Mouse (Mus musculus): ENCODE measurements at regions not wholly inside any gene's neighbourhood (a gene's known extent, or its start where the extent isn't known, plus 50 kb on each side); places are given as distances from the start of the nearest gene placed in this dataset.

- peak in 1 of 2 experiments; percentile 23 for DNase-seq (ENCODE audit: low spot score in 2 of 2)
Measured at GRCm38 (mm10) chr16:39650616-39651015, 333.5 kb upstream of the Lsamp start.

GRCm38 (mm10) chr16:39667905-39668304 lies 316.3 kb upstream of the Lsamp start:
- no peak for DNase-seq (ENCODE audit: low spot score in 2 of 2)

GRCm38 (mm10) chr16:39672096-39672985 lies 311.8 kb upstream of the Lsamp start:
- no peak for DNase-seq (ENCODE audit: low spot score in 2 of 2)

DNA sequence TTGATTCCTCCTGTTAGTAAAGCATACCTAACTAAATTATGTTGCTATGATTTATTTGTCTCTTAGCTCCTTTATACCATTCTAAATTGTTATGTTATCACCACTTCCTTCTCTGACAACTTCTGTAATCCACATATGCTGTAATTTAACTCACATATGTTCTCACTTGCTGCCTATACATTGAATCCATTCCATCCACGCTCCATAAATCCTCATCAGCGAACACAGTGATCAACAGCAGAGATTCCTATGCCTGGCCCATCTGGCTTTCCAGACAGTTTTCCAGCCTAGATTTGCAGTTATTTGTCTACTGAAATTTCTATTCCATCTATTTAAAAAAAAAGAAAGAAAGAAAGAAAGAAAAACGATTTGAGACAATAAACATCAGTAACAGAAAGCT lies 308.4 kb upstream of the Lsamp start:
- DNase-seq (ENCODE audit: low spot score in 2 of 2) = peak in 1 of 2 experiments; percentile 14

- no peak for DNase-seq (ENCODE audit: low spot score in 2 of 2)
Measured at GRCm38 (mm10) chr16:39678285-39678684, 305.9 kb upstream of the Lsamp start.

GRCm38 (mm10) chr16:39693061-39693460 lies 291.1 kb upstream of the Lsamp start:
- no peak for DNase-seq (ENCODE audit: low spot score in 2 of 2)

- no peak for DNase-seq (ENCODE audit: low spot score in 2 of 2)
Measured at GRCm38 (mm10) chr16:39695855-39696254, 288.3 kb upstream of the Lsamp start.

DNA sequence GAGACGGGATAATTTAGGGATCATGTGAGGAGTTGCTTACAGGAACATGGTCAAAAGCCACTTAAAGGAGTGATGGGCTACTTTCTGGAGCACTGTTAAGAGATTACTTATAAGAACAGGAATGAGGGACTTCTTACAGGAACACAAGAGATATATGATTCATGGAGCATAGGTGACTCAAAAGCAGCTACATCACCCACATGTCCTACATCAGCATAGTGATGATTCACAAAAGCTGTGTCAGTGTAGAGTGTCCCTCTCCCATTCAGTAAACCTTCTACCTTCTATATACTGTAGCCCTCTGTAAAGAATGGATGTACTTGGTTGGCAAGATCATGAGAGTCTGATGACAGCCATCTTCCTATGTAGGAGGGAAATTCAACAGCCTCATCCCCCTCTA lies 285.0 kb upstream of the Lsamp start:
- peak in 1 of 2 experiments; percentile 7 for DNase-seq (ENCODE audit: low spot score in 2 of 2)

- DNase-seq (ENCODE audit: low spot score in 2 of 2) = no peak
Measured at GRCm38 (mm10) chr16:39706131-39706530, 278.0 kb upstream of the Lsamp start.

- DNase-seq (ENCODE audit: low spot score in 2 of 2) = no peak
Measured at GRCm38 (mm10) chr16:39709387-39710039, 274.6 kb upstream of the Lsamp start.

DNA sequence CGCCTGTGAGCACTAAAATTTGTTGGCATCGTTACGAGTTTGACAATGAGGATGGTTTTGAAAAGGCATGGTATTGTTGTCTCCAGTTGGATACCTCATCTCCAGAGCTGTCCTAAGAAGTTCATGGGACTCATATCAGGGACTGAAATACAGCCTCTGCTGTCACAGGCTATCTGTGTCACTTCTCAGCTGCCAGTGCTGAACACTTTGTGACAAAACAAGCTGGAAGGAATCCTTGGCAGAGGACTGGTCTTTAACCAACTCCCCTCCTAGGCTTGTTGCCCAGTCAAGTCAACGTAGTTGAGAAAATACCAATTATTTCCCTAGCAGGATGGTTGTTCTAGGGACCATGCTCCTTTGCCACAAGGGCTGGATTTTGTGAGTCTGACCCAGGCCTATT lies 256.6 kb upstream of the Lsamp start:
- no peak for DNase-seq (ENCODE audit: low spot score in 2 of 2)

GRCm38 (mm10) chr16:39746041-39746736 lies 238.0 kb upstream of the Lsamp start:
- DNase-seq (ENCODE audit: low spot score in 2 of 2) = no peak

GRCm38 (mm10) chr16:39751748-39752147 lies 232.4 kb upstream of the Lsamp start:
- peak in 1 of 2 experiments; percentile 7 for DNase-seq (ENCODE audit: low spot score in 2 of 2)

GRCm38 (mm10) chr16:39801063-39801462 lies 183.1 kb upstream of the Lsamp start:
- DNase-seq (ENCODE audit: low spot score in 2 of 2) = no peak

GRCm38 (mm10) chr16:39820131-39820530 lies 164.0 kb upstream of the Lsamp start:
- DNase-seq (ENCODE audit: low spot score in 2 of 2) = no peak

- DNase-seq (ENCODE audit: low spot score in 2 of 2) = no peak
Measured at GRCm38 (mm10) chr16:39834241-39834640, 149.9 kb upstream of the Lsamp start.

GRCm38 (mm10) chr16:39881525-39881924 lies 102.6 kb upstream of the Lsamp start:
- DNase-seq (ENCODE audit: low spot score in 2 of 2) = no peak

- no peak for DNase-seq (ENCODE audit: low spot score in 2 of 2)
Measured at GRCm38 (mm10) chr16:39887944-39888343, 96.2 kb upstream of the Lsamp start.

All from left cerebral cortex, adult 8-10 months (tissue).